Mouse (Mus musculus): ENCODE results near the gene Grin2a.

- TF ChIP-seq GATA1 (IDR thresholded peaks at IDR 0.05; ENCODE audit: low read length) = no peak
- TF ChIP-seq TAL1 (IDR thresholded peaks at IDR 0.05; ENCODE audit: low read length) = no peak
Observed at GRCm38 (mm10) chr16:9760347-9760746, 235.0 kb downstream of the Grin2a start.
